Mouse (Mus musculus) ES-E14 (cell line): ENCODE measurements around the gene Dync1i1.

Source experiments
- MAFK ChIP-seq: IDR thresholded peaks from 2 replicates; pipeline ENCODE4 v1.6.1; 2014; ENCODE audit warnings: mild to moderate bottlenecking, low read depth, low read length, inconsistent platforms; ENCODE audit not compliant: insufficient read depth
- ZC3H11A ChIP-seq: IDR thresholded peaks from 2 replicates; pipeline ENCODE4 v1.6.1; 2012; ENCODE audit warnings: low read depth, mild to moderate bottlenecking, inconsistent platforms, low read length, borderline replicate concordance

- TF ChIP-seq ZC3H11A (no peak), MAFK (no peak)
Observed at GRCm38 (mm10) chr6:6016931-6017330, 291.5 kb downstream of the Dync1i1 start.
